Mouse (Mus musculus) limb, embryonic 12.5 days (tissue): ENCODE data around the gene Aoah. TPM values are rescaled to one million over a fixed set of nuclear protein-coding genes. Genes with fewer than 3 reads are reported as not detected.

Experiments used
- ATAC-seq: fragments of 200-750 bp; cut with Nextera tagmentation; 2 replicates; pipeline ENCODE4 v1.8.0; 2017; ENCODE audit warnings: low read depth, moderate TSS enrichment; ENCODE audit not compliant: insufficient number of reproducible peaks, insufficient read depth, low FRiP score, low TSS enrichment
- H3K27ac ChIP-seq: fragments of 300-500 bp; sonication (generic); 2 replicates; pipeline ENCODE4 v1.5.1; 2016; ENCODE audit warnings: mild to moderate bottlenecking, moderate library complexity
- H3K27me3 ChIP-seq: fragments of 300-500 bp; sonication (generic); 2 replicates; pipeline ENCODE4 v1.6.1; 2016; ENCODE audit warnings: mild to moderate bottlenecking, moderate library complexity
- H3K36me3 ChIP-seq: fragments of 300-500 bp; sonication (generic); 2 replicates; pipeline ENCODE4 v1.6.1; 2016; ENCODE audit warnings: mild to moderate bottlenecking, moderate library complexity
- H3K4me1 ChIP-seq: fragments of 300-500 bp; sonication (generic); replicated peaks from 2 replicates; pipeline ENCODE4 v1.6.1; 2016
- H3K4me2 ChIP-seq: fragments of 300-500 bp; sonication (generic); 2 replicates; pipeline ENCODE4 v1.6.1; 2016; ENCODE audit warnings: mild to moderate bottlenecking, moderate library complexity
- H3K4me3 ChIP-seq: fragments of 300-500 bp; sonication (generic); replicated peaks from 2 replicates; pipeline ENCODE4 v1.5.1; 2016; ENCODE audit warnings: mild to moderate bottlenecking
- H3K9ac ChIP-seq: fragments of 300-500 bp; sonication (generic); replicated peaks from 2 replicates; pipeline ENCODE4 v1.6.1; 2016; ENCODE audit warnings: mild to moderate bottlenecking, moderate library complexity
- H3K9me3 ChIP-seq: fragments of 300-500 bp; sonication (generic); 2 replicates; pipeline ENCODE4 v1.6.1; 2016; ENCODE audit warnings: mild to moderate bottlenecking, moderate library complexity
- WGBS: fragments of 180-500 bp; shearing (Covaris S2); methylation state at CpG from one replicate; pipeline ENCODE4 v1.1.7; 2016; 5-methylcytosine and 5-hydroxymethylcytosine counted together
- polyA plus RNA-seq: library from polyadenylated mRNA; unstranded; fragments of >200 nt; fragmentation: Nextera tagmentation; extraction: Ambion mirVana; gene quantifications from 2 replicates; pipeline ENCODE4 v1.2.1, GENCODE M21; 2016

Gene Aoah
- 0.32 and 0.40 TPM in 2 replicates for polyA plus RNA-seq

- Histone ChIP-seq H3K4me2 (no peak within 1 kb of the TSS), H3K9me3 (no peaks in the 10 kb centered on the region), H3K27me3 (no peaks in the 10 kb centered on the region), H3K27ac (no peak within 1 kb of the TSS), H3K4me3 (no peak within 1 kb of the TSS), H3K4me1 (no peaks in the 10 kb centered on the region), H3K36me3 (no peaks in the 10 kb centered on the region), H3K9ac (no peak within 1 kb of the TSS)
- 78% methylated on average over 4 of the region's 4 CpGs for WGBS
- ATAC-seq, result no peak
Measured at GRCm38 (mm10) chr13:20793901-20794300, at the start of gene Aoah. TSS of gene Aoah (plus strand) at chr13:20794113.

- WGBS, result 80% methylated on average over 1 of the region's 1 CpGs
- Histone ChIP-seq H3K27ac (no peak overlapping the region), H3K4me2 (no peak overlapping the region), H3K27me3 (no peaks in the 10 kb centered on the region), H3K36me3 (no peaks in the 10 kb centered on the region), H3K4me1 (no peaks in the 10 kb centered on the region), H3K9me3 (no peaks in the 10 kb centered on the region), H3K4me3 (no peak overlapping the region), H3K9ac (no peak overlapping the region)
- no peak for ATAC-seq
Measured at GRCm38 (mm10) chr13:20754843-20755242, 39.1 kb upstream of the Aoah start.

GRCm38 (mm10) chr13:20783648-20784047 is 10.3 kb upstream of the Aoah start:
- WGBS, result 78% methylated on average over 5 of the region's 5 CpGs
- H3K27me3 ChIP-seq, result no peaks in the 10 kb centered on the region

GRCm38 (mm10) chr13:20784060-20784459 is 9.9 kb upstream of the Aoah start:
- no peak for ATAC-seq
- no peaks in the 10 kb centered on the region for H3K9me3 ChIP-seq
- H3K36me3 ChIP-seq, result no peaks in the 10 kb centered on the region
- H3K4me2 ChIP-seq, result no peak overlapping the region
- whole genome bisulfite sequencing, result 91% methylated on average over 6 of the region's 6 CpGs
- no peaks in the 10 kb centered on the region for H3K27me3 ChIP-seq
- H3K4me1 ChIP-seq, result no peaks in the 10 kb centered on the region
- H3K4me3 ChIP-seq, result no peak overlapping the region
- no peak overlapping the region for H3K9ac ChIP-seq
- no peak overlapping the region for H3K27ac ChIP-seq

More at GRCm38 (mm10) chr13:20783648-20784047, 10.3 kb upstream of the Aoah start:
- Histone ChIP-seq H3K4me1 (no peaks in the 10 kb centered on the region), H3K9ac (no peak overlapping the region), H3K4me2 (no peak overlapping the region), H3K36me3 (no peaks in the 10 kb centered on the region), H3K27ac (no peak overlapping the region), H3K9me3 (no peaks in the 10 kb centered on the region), H3K4me3 (no peak overlapping the region)
- no peak for ATAC-seq

GRCm38 (mm10) chr13:20785960-20786359 is 8.0 kb upstream of the Aoah start:
- Histone ChIP-seq H3K9me3 (no peaks in the 10 kb centered on the region), H3K27me3 (no peaks in the 10 kb centered on the region), H3K27ac (no peak overlapping the region), H3K4me1 (no peaks in the 10 kb centered on the region), H3K9ac (no peak overlapping the region), H3K4me3 (no peak overlapping the region), H3K4me2 (no peak overlapping the region), H3K36me3 (no peaks in the 10 kb centered on the region)
- no peak for ATAC-seq
- 81% methylated on average over 7 of the region's 7 CpGs for WGBS

GRCm38 (mm10) chr13:20786825-20787245 is 7.1 kb upstream of the Aoah start:
- H3K27me3 ChIP-seq, result no peaks in the 10 kb centered on the region
- no peak for ATAC-seq
- H3K9ac ChIP-seq, result no peak overlapping the region
- H3K4me1 ChIP-seq, result no peaks in the 10 kb centered on the region
- H3K4me2 ChIP-seq, result no peak overlapping the region
- no peaks in the 10 kb centered on the region for H3K36me3 ChIP-seq
- no peak overlapping the region for H3K27ac ChIP-seq
- no peak overlapping the region for H3K4me3 ChIP-seq
- WGBS, result 86% methylated on average over 1 of the region's 1 CpGs
- no peaks in the 10 kb centered on the region for H3K9me3 ChIP-seq

GRCm38 (mm10) chr13:20787952-20788351 is 6.0 kb upstream of the Aoah start:
- Histone ChIP-seq H3K9me3 (no peaks in the 10 kb centered on the region), H3K36me3 (no peaks in the 10 kb centered on the region), H3K4me2 (no peak overlapping the region), H3K27ac (no peak overlapping the region), H3K4me1 (no peaks in the 10 kb centered on the region), H3K4me3 (no peak overlapping the region), H3K9ac (no peak overlapping the region), H3K27me3 (no peaks in the 10 kb centered on the region)
- ATAC-seq, result no peak
- WGBS, result 88% methylated on average over 4 of the region's 4 CpGs

- Histone ChIP-seq H3K36me3 (no peaks in the 10 kb centered on the region), H3K9ac (no peak overlapping the region), H3K9me3 (no peaks in the 10 kb centered on the region), H3K4me2 (no peak overlapping the region), H3K4me1 (no peaks in the 10 kb centered on the region), H3K27ac (no peak overlapping the region), H3K27me3 (no peaks in the 10 kb centered on the region), H3K4me3 (no peak overlapping the region)
- 90% methylated on average over 3 of the region's 3 CpGs for WGBS
- ATAC-seq, result no peak
Measured at GRCm38 (mm10) chr13:20796651-20797050, 2.7 kb downstream of the Aoah start.

GRCm38 (mm10) chr13:20798536-20798935 is 4.6 kb downstream of the Aoah start:
- H3K4me2 ChIP-seq, result no peak overlapping the region
- H3K9me3 ChIP-seq, result no peaks in the 10 kb centered on the region
- WGBS, result 55% methylated on average over 2 of the region's 2 CpGs
- no peaks in the 10 kb centered on the region for H3K4me1 ChIP-seq
- no peaks in the 10 kb centered on the region for H3K27me3 ChIP-seq
- H3K9ac ChIP-seq, result no peak overlapping the region
- H3K4me3 ChIP-seq, result no peak overlapping the region
- no peak for ATAC-seq
- H3K27ac ChIP-seq, result no peak overlapping the region
- no peaks in the 10 kb centered on the region for H3K36me3 ChIP-seq

GRCm38 (mm10) chr13:20799772-20800171 is 5.9 kb downstream of the Aoah start:
- no peak for ATAC-seq
- Histone ChIP-seq H3K4me3 (no peak overlapping the region), H3K9ac (no peak overlapping the region), H3K4me1 (no peaks in the 10 kb centered on the region), H3K27ac (no peak overlapping the region), H3K9me3 (no peaks in the 10 kb centered on the region), H3K27me3 (no peaks in the 10 kb centered on the region), H3K36me3 (no peaks in the 10 kb centered on the region), H3K4me2 (no peak overlapping the region)
- 69% methylated on average over 3 of the region's 3 CpGs for WGBS

GRCm38 (mm10) chr13:20800569-20800968 is 6.7 kb downstream of the Aoah start:
- WGBS, result 66% methylated on average over 3 of the region's 3 CpGs
- no peaks in the 10 kb centered on the region for H3K4me1 ChIP-seq
- H3K4me3 ChIP-seq, result no peak overlapping the region
- no peaks in the 10 kb centered on the region for H3K27me3 ChIP-seq
- H3K9ac ChIP-seq, result no peak overlapping the region
- no peak overlapping the region for H3K4me2 ChIP-seq
- H3K36me3 ChIP-seq, result no peaks in the 10 kb centered on the region
- H3K27ac ChIP-seq, result no peak overlapping the region
- no peak for ATAC-seq
- H3K9me3 ChIP-seq, result no peaks in the 10 kb centered on the region

GRCm38 (mm10) chr13:20811782-20812406 is 18.0 kb downstream of the Aoah start:
- Histone ChIP-seq H3K9ac (no peak overlapping the region), H3K4me3 (no peak overlapping the region), H3K27ac (no peak overlapping the region), H3K27me3 (no peaks in the 10 kb centered on the region), H3K9me3 (no peaks in the 10 kb centered on the region), H3K36me3 (no peaks in the 10 kb centered on the region), H3K4me1 (no peaks in the 10 kb centered on the region), H3K4me2 (no peak overlapping the region)
- ATAC-seq, result no peak
- 67% methylated on average over 3 of the region's 3 CpGs for WGBS
